Mouse (Mus musculus): ENCODE results near the gene Asxl2.

DNA sequence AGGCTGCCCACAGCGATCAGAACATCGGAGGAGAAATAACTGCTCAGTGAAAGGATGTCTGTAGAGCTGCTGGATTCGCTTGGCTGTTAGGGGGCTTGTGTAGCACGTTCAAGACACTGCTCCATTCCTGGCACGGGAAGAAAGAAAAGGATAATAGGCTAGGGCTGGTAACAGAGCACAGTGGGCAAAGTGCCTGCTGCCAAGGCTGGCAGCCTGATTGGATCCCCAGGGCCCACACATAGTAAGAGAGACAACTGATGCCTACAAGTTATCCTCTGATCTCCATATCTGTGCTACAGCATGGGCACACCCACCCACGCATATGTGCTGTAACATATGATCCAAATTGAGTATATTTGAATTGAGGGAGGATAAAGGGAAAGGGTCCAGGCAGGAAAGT, 20.1 kb upstream of the Asxl2 start:
- TF ChIP-seq CTCF (IDR thresholded peaks at IDR 0.05; ENCODE audit: control insufficient read depth, insufficient read depth, insufficient read length) (no peak), MAX (IDR thresholded peaks at IDR 0.05) (no peak), MYOG (IDR thresholded peaks at IDR 0.05; ENCODE audit: control insufficient read depth, extremely low read depth, insufficient read length) (no peak), FOSL1 (IDR thresholded peaks at IDR 0.05; ENCODE audit: insufficient read depth, low read length, poor library complexity, severe bottlenecking) (no peak), CEBPB (IDR thresholded peaks at IDR 0.05; ENCODE audit: low read depth) (no peak)
